Mouse (Mus musculus): ENCODE results near the gene Naa40.

Gene Naa40

GRCm38 (mm10) chr19:7264766-7265331 is 23.9 kb upstream of the Naa40 start:
- DNase-seq, result peak; percentile 64

- DNase-seq, result peak; percentile 78
These were observed 23.2 kb upstream of the Naa40 start for GRCm38 (mm10) chr19:7264088-7264765.

GRCm38 (mm10) chr19:7262592-7262991 is 21.6 kb upstream of the Naa40 start:
- DNase-seq, result no peak

- DNase-seq, result no peak
These were observed 21.0 kb upstream of the Naa40 start for GRCm38 (mm10) chr19:7261964-7262363.

GRCm38 (mm10) chr19:7261476-7261875 is 20.5 kb upstream of the Naa40 start:
- no peak for DNase-seq

GRCm38 (mm10) chr19:7257881-7258280 is 16.9 kb upstream of the Naa40 start:
- peak; percentile 49 for DNase-seq

DNA sequence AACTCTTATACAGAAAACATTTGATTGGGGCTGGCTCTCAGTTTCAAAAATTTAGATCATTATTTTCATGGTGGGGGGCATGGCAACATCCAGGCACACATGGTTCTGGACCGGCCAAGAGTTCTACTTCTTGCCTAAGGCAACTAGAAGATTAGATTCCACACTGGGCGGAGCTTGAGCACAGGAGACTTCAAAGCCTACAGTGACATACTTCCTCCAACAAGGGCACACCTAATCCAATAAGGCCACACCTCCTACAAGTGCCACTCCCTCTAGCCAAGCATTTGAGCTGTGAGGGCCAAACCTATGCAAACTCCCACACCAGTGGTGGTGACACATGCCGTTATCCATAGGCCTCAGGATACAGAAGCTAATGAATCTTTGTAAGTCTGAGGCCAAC is 5.0 kb upstream of the Naa40 start:
- DNase-seq, result no peak

GRCm38 (mm10) chr19:7240291-7240690 is 692 bp downstream of the Naa40 start:
- no peak for DNase-seq

- DNase-seq, result no peak
These were observed 1.4 kb downstream of the Naa40 start for GRCm38 (mm10) chr19:7239574-7239973.

GRCm38 (mm10) chr19:7236742-7237141 is 4.2 kb downstream of the Naa40 start:
- no peak for DNase-seq

DNA sequence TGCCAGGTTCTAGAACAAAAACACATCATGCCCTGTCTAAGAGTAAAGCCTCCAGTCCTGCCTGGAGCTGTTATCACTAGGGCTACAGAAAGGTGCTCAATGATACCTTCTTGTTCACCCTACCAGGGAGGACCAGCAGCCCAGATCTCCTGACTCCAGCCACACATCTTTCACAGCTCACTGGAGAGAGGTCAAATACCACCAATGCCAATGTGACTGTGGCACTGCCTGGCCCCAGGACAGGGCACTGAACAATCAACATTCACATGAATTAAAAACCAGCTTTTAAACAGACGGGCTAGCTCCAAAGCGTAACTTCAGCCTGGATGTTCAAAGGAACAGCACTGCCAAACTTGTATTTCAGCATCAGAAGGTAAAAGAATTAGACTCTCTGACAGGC is 5.0 kb downstream of the Naa40 start:
- no peak for DNase-seq

GRCm38 (mm10) chr19:7235461-7235860 is 5.5 kb downstream of the Naa40 start:
- no peak for DNase-seq

- peak; percentile 83 for DNase-seq
These were observed 6.3 kb downstream of the Naa40 start for GRCm38 (mm10) chr19:7234537-7235221.

DNA sequence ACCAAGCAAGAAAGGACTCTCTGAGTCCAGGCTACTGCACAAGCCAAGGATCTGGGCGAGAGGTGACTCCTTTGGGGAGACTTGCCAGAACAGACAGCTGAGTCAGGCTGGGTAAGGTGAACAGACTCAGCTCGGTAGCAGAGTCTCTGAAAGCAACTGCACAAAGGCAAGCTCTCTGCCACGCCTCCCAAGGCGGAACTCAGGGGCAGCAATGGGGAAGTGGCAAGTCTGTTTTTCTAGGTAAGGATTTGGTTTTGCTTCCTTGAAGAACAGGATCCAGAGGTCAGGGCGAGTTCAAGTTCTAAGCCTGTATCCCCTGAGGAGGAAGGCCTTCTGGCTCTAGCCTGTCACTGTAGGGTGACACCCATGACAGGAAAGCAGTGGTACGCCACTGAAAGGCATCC is 14.5 kb downstream of the Naa40 start:
- DNase-seq, result no peak

DNA sequence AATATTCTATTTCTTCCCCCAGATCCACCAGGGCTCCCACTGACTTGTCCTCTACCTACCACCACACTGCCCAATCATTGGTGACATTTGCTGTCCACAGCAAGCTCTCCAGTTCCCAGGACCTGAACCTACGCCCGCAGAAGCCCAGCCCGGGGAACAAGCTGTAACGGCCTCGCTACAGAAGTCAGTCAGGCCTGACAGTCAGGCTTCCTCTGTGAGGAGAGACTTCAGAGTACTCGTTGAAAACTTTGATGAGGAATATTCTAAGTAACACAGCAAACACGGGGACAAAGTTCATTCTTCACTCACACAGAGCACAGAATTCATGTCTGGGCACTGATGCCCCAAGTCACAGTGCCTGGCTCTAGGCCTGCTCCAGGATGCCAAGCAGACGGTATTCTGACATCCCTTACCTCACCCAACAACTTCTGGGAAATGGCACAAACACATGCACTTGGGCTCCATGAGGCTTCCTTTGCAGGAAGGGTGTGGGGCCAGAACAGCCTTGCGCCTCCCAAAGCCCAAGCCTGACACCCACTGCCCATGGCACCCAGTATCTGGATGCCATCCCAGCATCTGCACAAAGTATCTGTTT is 15.8 kb downstream of the Naa40 start:
- DNase-seq, result no peak

DNA sequence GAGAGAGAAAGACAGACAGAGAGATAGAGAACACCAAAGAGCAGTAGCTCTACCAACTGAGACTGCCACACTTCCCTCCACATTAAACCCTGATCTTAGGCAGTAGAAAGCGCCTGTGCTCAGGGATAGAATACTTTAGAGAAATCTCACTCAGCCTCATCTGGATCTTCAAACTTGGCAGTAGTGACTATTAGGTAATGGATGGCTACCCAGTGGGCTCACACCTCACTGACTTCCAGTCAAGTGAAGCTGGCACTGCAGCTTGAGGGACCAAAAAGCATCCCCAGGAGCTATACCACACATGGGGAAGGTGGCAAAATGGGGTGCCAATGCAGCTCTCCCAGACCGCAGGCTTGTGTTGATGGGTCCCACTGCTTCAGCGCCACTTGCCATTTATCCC is 16.7 kb downstream of the Naa40 start:
- no peak for DNase-seq

DNA sequence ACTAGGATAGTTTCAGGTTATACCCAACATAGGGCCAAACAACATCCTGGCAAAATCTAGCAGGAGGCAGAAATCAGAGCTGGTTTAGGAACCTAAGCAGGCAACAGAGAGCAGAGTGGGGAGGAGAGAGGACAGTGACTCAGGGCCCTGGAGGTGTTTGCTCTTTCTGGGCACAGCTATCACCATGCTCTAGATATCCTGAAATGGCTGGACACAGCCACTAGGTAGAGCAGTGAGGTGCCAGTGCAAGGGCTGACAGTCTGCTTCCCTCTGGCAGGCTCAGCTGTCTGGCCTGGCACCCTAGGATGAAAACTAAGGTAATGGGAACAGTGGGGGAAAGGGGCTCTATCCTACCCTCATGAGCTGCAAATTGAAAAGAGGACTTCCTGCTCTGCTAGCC is 17.5 kb downstream of the Naa40 start:
- no peak for DNase-seq

- no peak for DNase-seq
These were observed 18.8 kb downstream of the Naa40 start for GRCm38 (mm10) chr19:7222196-7222595.

DNA sequence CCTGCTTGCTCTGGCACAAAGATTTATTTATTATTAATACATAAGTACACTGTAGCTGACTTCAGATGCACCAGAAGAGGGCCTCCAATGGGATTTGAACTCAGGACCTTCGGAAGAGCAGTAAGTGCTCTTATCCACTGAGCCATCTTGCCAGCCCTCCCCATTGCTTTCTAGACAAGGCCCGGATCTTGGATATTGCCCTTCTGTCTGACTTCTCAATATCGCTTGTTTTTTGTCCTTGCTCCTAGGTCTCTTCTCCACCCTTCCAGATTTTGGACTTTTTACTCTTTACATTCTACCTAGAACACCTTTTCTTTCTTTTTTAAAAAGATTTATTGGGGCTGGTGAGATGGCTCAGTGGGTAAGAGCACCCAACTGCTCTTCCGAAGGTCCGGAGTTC is 22.2 kb downstream of the Naa40 start:
- no peak for DNase-seq

DNA sequence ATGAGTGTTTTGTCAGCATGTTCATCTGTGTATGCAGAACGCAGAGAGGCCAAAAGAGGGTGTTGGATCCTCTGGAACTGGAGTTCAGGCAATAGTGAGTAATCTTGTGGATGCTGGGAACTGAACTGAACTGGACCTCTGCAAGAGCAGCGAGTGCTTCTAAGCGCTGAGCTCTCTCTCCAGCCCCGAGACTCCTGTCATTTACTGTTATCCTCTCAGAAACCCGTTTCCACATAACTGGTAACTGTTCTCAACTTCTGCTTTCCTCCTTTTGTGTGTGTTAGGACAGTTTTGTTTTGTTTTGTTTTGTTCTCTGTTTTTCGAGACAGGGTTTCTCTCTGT is 23.1 kb downstream of the Naa40 start:
- no peak for DNase-seq

DNA sequence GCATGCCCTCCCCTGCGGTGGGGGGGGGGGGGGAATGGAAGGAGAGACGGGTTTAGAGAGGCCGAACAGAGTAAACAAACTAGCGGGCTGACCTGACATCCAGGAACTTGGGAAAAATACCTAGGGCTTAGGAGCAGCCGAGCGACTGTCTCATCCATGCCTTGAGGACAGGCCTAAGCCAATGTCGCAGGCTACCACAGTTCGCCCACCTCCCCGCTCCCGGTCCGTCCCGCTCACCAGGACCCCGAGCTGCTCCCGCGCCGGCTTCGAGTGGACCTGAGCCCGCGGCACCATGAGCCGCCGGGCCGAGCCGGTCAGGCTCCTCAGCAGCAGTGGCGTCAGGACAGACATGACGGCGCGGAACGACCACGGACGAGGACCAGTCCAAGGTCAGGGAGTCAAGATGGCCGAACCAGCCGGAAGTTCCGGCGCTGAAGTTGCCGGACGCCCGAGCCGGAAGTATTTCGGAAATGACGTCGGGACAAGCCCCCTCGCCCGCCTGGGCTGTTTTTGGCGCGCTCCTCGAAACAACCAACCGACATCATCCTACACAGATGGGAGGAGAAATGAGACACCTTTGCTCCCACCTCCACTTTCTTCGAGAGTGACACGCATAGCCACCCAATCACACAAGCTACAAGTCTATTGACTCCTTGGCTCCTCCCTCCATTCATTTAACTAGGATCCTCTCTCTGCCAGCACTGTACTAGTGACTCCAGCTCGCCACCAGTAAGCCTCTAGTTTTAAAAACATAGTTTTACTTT is 23.6 kb downstream of the Naa40 start, which contains the start of gene Cox8a:
Gene Cox8a (minus strand): TSS at position 455 of the 764 bp plus-strand sequence.
- DNase-seq, result peak; percentile 99

DNA sequence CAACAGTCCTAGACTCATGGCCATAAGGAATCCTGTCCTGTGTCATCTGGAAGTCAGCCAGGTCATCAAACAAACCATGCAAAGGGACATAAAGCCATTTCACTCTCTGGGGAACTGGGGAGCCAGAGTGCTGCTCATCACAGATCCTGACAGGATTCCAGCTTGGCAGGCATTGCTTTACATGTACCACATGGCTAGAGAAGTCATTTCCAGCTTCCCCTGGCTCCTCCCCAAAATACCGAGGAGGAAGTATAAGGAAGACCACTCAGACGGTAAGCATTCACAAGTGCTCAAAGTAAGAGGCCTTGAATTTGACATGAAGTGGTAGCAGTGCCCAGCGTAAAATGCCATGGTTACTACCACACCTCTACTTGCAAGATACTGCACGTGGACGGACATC is 26.5 kb downstream of the Naa40 start:
- DNase-seq, result peak; percentile 77

- no peak for DNase-seq
These were observed 28.0 kb downstream of the Naa40 start for GRCm38 (mm10) chr19:7213010-7213409.

Measured in cerebellum, adult 9-11 months (tissue).